Mouse (Mus musculus): ENCODE data around the gene Chd2.

DNA sequence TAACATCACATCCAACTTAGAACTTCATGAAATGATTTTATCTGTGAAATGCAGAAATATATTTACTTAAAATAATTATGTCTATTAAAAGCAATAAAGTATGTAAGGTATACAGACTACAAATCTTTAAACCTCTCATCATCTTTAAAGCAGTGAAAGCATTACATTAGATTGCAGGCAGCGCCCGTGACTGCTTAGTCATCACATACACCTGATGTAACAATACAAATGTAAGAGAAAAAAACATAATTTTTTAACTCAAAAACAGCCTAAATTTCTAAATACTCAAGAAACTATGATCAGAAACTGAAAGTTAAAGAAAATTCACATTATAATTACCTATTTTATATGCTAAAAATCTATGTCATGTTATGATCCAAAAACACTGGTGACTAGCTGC is 11.5 kb upstream of the Chd2 start:
- TF ChIP-seq POLR2A (IDR thresholded peaks at IDR 0.05; ENCODE audit: low read depth, low read length) (no peak), CTCF (IDR thresholded peaks at IDR 0.05; ENCODE audit: borderline replicate concordance, insufficient read depth, low read length) (no peak)

All from embryonic fibroblast, embryonic 13.5 days (primary cell).